Mouse (Mus musculus) central nervous system, embryonic 18 days (tissue): ENCODE results near the gene Adamts5. TPM values are rescaled to one million over a fixed set of nuclear protein-coding genes. Genes with fewer than 3 reads are reported as not detected.

ENCODE experiments used
- polyA plus RNA-seq: library from polyadenylated mRNA; depleted of rRNA; stranded (reverse); fragments of >200 nt; gene quantifications from 2 replicates; pipeline ENCODE4 v1.2.3, GENCODE M21; 2012; rRNA removed

The Adamts5 gene
- 1.2 and 1.6 TPM in 2 replicates for polyA plus RNA-seq

GRCm38 (mm10) chr16:85901581-85901910 is at the start of gene Adamts5:
Adamts5 (minus strand) TSS chr16:85901828.

Other genes with a start within 250 kb of the Adamts5 start
- gene Adamts1, start 98.7 kb downstream of the Adamts5 start, polyA plus RNA-seq = 7.3 and 8.7 TPM in 2 replicates